Mouse (Mus musculus): Measurements from ENCODE around the gene Dysf. TPM values are rescaled to one million over a fixed set of nuclear protein-coding genes. Genes with fewer than 3 reads are reported as not detected.
"Not testable (repeated sequence)": the region's sequence is repeated elsewhere in the genome, so short reads cannot be mapped to it uniquely, and the experiment has no call there.

The Dysf gene
- polyA plus RNA-seq, 1 experiment, result 1.7 TPM

GRCm38 (mm10) chr6:84025636-84026035, 17.2 kb downstream of the Dysf start:
- TF ChIP-seq POLR2A (IDR thresholded peaks at IDR 0.05; ENCODE audit: control insufficient read depth, low read depth, low read length) (no peak), CTCF (IDR thresholded peaks at IDR 0.05; ENCODE audit: control insufficient read depth, insufficient read depth, insufficient replicate concordance, low read depth, low read length) (no peak)

GRCm38 (mm10) chr6:84028791-84029190, 20.4 kb downstream of the Dysf start:
- no peak for TF ChIP-seq CTCF (IDR thresholded peaks at IDR 0.05; ENCODE audit: control insufficient read depth, insufficient read depth, insufficient replicate concordance, low read depth, low read length)
- no peak for TF ChIP-seq POLR2A (IDR thresholded peaks at IDR 0.05; ENCODE audit: control insufficient read depth, low read depth, low read length)
- Histone ChIP-seq H3K4me3 (ENCODE audit: control insufficient read depth, low read depth, low read length) (no peak overlapping the region), H3K27me3 (ENCODE audit: control insufficient read depth, insufficient read depth, low read length) (no peaks in the 10 kb centered on the region), H3K4me1 (ENCODE audit: control insufficient read depth, insufficient read depth, low read length) (no peaks in the 10 kb centered on the region), H3K36me3 (ENCODE audit: control insufficient read depth, insufficient read depth, low read length) (no peaks in the 10 kb centered on the region), H3K27ac (ENCODE audit: control insufficient read depth, insufficient read depth, low read depth, low read length) (no peak overlapping the region)

More at GRCm38 (mm10) chr6:84025636-84026035, 17.2 kb downstream of the Dysf start:
- no peaks in the 10 kb centered on the region for H3K36me3 ChIP-seq (ENCODE audit: control insufficient read depth, insufficient read depth, low read length)
- H3K27ac ChIP-seq (ENCODE audit: control insufficient read depth, insufficient read depth, low read depth, low read length), result no peak overlapping the region
- no peak overlapping the region for H3K4me3 ChIP-seq (ENCODE audit: control insufficient read depth, low read depth, low read length)
- H3K4me1 ChIP-seq (ENCODE audit: control insufficient read depth, insufficient read depth, low read length), result no peaks in the 10 kb centered on the region
- H3K27me3 ChIP-seq (ENCODE audit: control insufficient read depth, insufficient read depth, low read length), result no peaks in the 10 kb centered on the region

- TF ChIP-seq POLR2A (IDR thresholded peaks at IDR 0.05; ENCODE audit: control insufficient read depth, low read depth, low read length), result no peak
- no peak for TF ChIP-seq CTCF (IDR thresholded peaks at IDR 0.05; ENCODE audit: control insufficient read depth, insufficient read depth, insufficient replicate concordance, low read depth, low read length)
- Histone ChIP-seq H3K4me3 (ENCODE audit: control insufficient read depth, low read depth, low read length) (no peak overlapping the region), H3K4me1 (ENCODE audit: control insufficient read depth, insufficient read depth, low read length) (no peaks in the 10 kb centered on the region), H3K27me3 (ENCODE audit: control insufficient read depth, insufficient read depth, low read length) (no peaks in the 10 kb centered on the region), H3K27ac (ENCODE audit: control insufficient read depth, insufficient read depth, low read depth, low read length) (no peak overlapping the region), H3K36me3 (ENCODE audit: control insufficient read depth, insufficient read depth, low read length) (no peaks in the 10 kb centered on the region)
Measured at GRCm38 (mm10) chr6:84029775-84030174, 21.4 kb downstream of the Dysf start.

GRCm38 (mm10) chr6:84032516-84032915, 24.1 kb downstream of the Dysf start:
- not testable (repeated sequence) for H3K4me1 ChIP-seq (ENCODE audit: control insufficient read depth, insufficient read depth, low read length); H3K36me3 ChIP-seq (ENCODE audit: control insufficient read depth, insufficient read depth, low read length); H3K27ac ChIP-seq (ENCODE audit: control insufficient read depth, insufficient read depth, low read depth, low read length); H3K27me3 ChIP-seq (ENCODE audit: control insufficient read depth, insufficient read depth, low read length); H3K4me3 ChIP-seq (ENCODE audit: control insufficient read depth, low read depth, low read length)

- H3K27ac ChIP-seq (ENCODE audit: control insufficient read depth, insufficient read depth, low read depth, low read length), result no peak overlapping the region
- no peaks in the 10 kb centered on the region for H3K4me1 ChIP-seq (ENCODE audit: control insufficient read depth, insufficient read depth, low read length)
- H3K4me3 ChIP-seq (ENCODE audit: control insufficient read depth, low read depth, low read length), result no peak overlapping the region
- no peak for TF ChIP-seq POLR2A (IDR thresholded peaks at IDR 0.05; ENCODE audit: control insufficient read depth, low read depth, low read length)
- TF ChIP-seq CTCF (IDR thresholded peaks at IDR 0.05; ENCODE audit: control insufficient read depth, insufficient read depth, insufficient replicate concordance, low read depth, low read length), result no peak
- H3K27me3 ChIP-seq (ENCODE audit: control insufficient read depth, insufficient read depth, low read length), result no peaks in the 10 kb centered on the region
- H3K36me3 ChIP-seq (ENCODE audit: control insufficient read depth, insufficient read depth, low read length), result no peaks in the 10 kb centered on the region
Measured at GRCm38 (mm10) chr6:84043251-84043940, 35.0 kb downstream of the Dysf start.

GRCm38 (mm10) chr6:84044679-84045078, 36.3 kb downstream of the Dysf start:
- Histone ChIP-seq H3K4me1 (ENCODE audit: control insufficient read depth, insufficient read depth, low read length) (no peaks in the 10 kb centered on the region), H3K27me3 (ENCODE audit: control insufficient read depth, insufficient read depth, low read length) (no peaks in the 10 kb centered on the region), H3K27ac (ENCODE audit: control insufficient read depth, insufficient read depth, low read depth, low read length) (no peak overlapping the region), H3K4me3 (ENCODE audit: control insufficient read depth, low read depth, low read length) (no peak overlapping the region), H3K36me3 (ENCODE audit: control insufficient read depth, insufficient read depth, low read length) (no peaks in the 10 kb centered on the region)
- TF ChIP-seq CTCF (IDR thresholded peaks at IDR 0.05; ENCODE audit: control insufficient read depth, insufficient read depth, insufficient replicate concordance, low read depth, low read length) (no peak), POLR2A (IDR thresholded peaks at IDR 0.05; ENCODE audit: control insufficient read depth, low read depth, low read length) (no peak)

GRCm38 (mm10) chr6:84048856-84049255, 40.5 kb downstream of the Dysf start:
- no peak for TF ChIP-seq POLR2A (IDR thresholded peaks at IDR 0.05; ENCODE audit: control insufficient read depth, low read depth, low read length)
- TF ChIP-seq CTCF (IDR thresholded peaks at IDR 0.05; ENCODE audit: control insufficient read depth, insufficient read depth, insufficient replicate concordance, low read depth, low read length), result no peak
- Histone ChIP-seq H3K27ac (ENCODE audit: control insufficient read depth, insufficient read depth, low read depth, low read length) (no peak overlapping the region), H3K4me1 (ENCODE audit: control insufficient read depth, insufficient read depth, low read length) (no peaks in the 10 kb centered on the region), H3K4me3 (ENCODE audit: control insufficient read depth, low read depth, low read length) (no peak overlapping the region), H3K36me3 (ENCODE audit: control insufficient read depth, insufficient read depth, low read length) (no peaks in the 10 kb centered on the region), H3K27me3 (ENCODE audit: control insufficient read depth, insufficient read depth, low read length) (no peaks in the 10 kb centered on the region)

GRCm38 (mm10) chr6:84050238-84050637, 41.8 kb downstream of the Dysf start:
- Histone ChIP-seq H3K27me3 (ENCODE audit: control insufficient read depth, insufficient read depth, low read length) (no peaks in the 10 kb centered on the region), H3K4me3 (ENCODE audit: control insufficient read depth, low read depth, low read length) (no peak overlapping the region), H3K27ac (ENCODE audit: control insufficient read depth, insufficient read depth, low read depth, low read length) (no peak overlapping the region), H3K36me3 (ENCODE audit: control insufficient read depth, insufficient read depth, low read length) (no peaks in the 10 kb centered on the region), H3K4me1 (ENCODE audit: control insufficient read depth, insufficient read depth, low read length) (no peaks in the 10 kb centered on the region)
- TF ChIP-seq POLR2A (IDR thresholded peaks at IDR 0.05; ENCODE audit: control insufficient read depth, low read depth, low read length) (no peak), CTCF (IDR thresholded peaks at IDR 0.05; ENCODE audit: control insufficient read depth, insufficient read depth, insufficient replicate concordance, low read depth, low read length) (no peak)
